Mouse (Mus musculus) induced T-regulatory cell, adult 2 months (primary cell): ENCODE measurements around the gene Calcoco2.
"Not testable (repeated sequence)": the region's sequence is repeated elsewhere in the genome, so short reads cannot be mapped to it uniquely, and the experiment has no call there.

ENCODE experiments used
- DNase-seq: peaks from one replicate; pipeline ENCODE4 v3.0.0-alpha.2; 2012; ENCODE audit warnings: low read depth

Calcoco2 gene

GRCm38 (mm10) chr11:96111751-96112150 is at the start of gene Calcoco2:
Gene Calcoco2, minus strand, starts transcription at chr11:96111964.
- no peak for DNase-seq

DNA sequence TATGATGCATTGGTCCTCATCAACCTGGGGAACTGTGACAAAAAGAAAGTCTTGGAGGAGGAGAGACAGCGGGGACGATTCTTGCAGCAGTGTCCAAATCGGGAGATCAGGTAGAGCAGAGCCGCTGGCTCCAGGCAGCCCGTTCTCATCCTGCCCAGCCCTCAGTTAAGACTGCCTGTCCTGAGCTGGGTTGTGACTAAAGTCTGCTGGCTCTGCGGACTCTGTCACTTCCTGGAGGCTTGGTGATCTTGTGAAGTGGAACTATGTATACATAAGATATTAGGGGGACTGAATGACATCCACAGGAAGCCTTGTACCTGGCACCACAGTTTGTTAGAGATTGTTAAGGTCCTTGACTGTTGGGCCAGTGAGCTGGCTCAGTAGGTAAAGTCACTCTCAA is 35.7 kb upstream of the Calcoco2 start:
- DNase-seq = no peak

GRCm38 (mm10) chr11:96145622-96146270 is 34.0 kb upstream of the Calcoco2 start:
- DNase-seq = peak; percentile 73

DNA sequence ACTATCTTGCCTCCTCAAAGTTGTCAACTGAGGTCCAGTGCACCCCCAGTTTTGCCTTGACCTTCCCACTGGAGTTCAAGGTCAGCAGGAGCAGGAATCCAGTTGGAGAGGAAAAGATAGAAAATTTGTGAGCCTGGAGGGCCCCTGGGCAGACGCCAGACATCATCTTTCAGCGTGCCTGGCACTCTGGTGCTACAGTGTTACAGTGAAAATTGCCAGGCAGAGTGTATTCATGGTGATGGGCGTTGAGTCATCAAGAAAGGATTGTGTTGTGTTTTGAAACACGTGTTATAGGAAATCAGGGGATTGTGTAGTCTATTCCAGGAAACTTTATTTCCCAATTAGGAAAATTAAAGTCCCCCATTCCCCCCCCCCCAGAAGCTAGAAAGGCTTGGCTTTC is 32.0 kb upstream of the Calcoco2 start:
- DNase-seq = no peak

DNA sequence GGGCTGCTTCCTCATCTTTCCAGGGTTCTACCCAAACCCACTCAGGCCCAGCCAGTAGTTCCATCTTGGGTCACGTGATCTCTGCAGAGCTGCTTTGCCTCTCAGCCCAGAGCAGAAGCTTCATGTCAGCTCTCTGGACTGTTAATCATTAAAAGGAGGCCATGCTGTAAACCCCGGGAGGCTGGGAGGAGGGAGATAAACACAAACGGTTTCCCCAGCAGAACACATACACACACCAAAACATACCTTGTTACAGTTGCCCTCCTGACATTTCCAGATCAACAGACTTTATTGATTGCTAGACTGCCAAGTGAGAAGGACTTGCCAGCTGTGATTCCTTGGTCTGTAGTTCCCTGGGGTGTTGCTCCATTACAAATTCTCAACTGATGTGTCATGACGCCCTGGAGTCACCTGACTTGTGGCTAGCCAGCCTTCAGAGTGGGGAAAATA is 29.0 kb upstream of the Calcoco2 start:
- no peak for DNase-seq

GRCm38 (mm10) chr11:96135847-96136246 is 24.1 kb upstream of the Calcoco2 start:
- no peak for DNase-seq

- DNase-seq = peak; percentile 51
These were observed 21.6 kb upstream of the Calcoco2 start, which contains the start of gene Ttll6 for GRCm38 (mm10) chr11:96133239-96133865. Gene Ttll6, plus strand, starts transcription at chr11:96133786.

- no peak for DNase-seq
These were observed 18.8 kb upstream of the Calcoco2 start for GRCm38 (mm10) chr11:96130606-96131005.

DNA sequence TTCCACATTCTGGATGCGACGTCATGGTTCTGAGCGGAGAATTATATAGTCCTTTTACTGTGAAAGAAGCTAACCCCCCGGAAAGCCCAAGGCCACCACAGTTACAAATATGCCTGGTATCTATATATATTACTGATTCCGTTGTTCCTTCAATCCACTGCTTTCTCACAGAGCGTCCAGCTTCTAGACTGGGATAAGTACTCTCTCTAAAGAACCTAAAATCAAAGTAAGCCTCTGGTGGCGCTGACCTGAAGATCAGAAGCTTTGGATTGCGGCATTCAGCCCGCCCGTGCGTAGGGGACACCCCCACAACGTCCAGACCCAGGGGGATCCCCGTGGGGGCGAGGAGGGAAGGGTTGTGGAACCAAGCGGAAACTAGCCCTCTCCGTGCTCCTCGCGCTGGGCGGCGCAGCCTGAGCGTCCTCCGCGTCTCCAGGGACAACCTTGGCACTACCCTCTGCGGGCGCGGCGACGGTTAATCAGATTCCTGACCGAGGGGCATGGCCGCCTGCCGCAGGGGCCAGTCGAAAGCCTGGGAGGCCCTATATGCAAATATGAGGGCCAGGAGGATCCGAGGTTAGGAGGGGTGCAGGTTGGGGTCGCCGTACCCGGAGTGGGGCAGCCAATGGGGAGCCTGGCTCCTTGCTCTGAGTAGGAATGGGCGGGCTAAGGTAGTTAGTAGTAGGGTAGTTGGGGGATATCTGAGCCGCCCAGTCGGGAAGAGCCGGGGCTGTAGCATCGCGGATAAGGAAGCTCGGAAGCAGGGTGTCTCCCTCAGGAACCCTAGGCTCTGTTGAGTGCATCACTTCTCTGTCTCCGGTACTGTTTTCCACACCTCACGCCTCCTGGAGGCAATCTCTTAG is 12.5 kb upstream of the Calcoco2 start:
- DNase-seq = peak; percentile 11

DNA sequence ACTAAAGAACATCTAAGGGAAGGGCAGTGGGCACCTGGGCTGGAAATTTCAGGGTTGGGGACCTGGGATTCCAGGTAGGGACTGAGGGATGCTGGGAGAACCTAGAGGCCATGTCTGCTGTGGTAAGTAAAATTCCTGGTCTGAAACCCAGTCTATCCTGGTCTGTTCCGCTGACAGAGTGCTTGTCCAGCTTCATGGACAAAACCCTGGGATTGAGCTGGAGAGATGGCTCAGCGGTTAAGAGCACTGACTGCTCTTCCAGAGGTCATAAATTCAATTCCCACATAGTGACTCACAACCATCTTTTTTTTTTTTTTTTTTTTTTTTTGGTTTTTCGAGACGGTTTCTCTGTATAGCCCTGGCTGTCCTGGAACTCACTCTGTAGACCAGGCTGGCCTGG is 11.0 kb upstream of the Calcoco2 start:
- DNase-seq = not testable (repeated sequence)

GRCm38 (mm10) chr11:96119401-96119800 is 7.6 kb upstream of the Calcoco2 start:
- DNase-seq = no peak

DNA sequence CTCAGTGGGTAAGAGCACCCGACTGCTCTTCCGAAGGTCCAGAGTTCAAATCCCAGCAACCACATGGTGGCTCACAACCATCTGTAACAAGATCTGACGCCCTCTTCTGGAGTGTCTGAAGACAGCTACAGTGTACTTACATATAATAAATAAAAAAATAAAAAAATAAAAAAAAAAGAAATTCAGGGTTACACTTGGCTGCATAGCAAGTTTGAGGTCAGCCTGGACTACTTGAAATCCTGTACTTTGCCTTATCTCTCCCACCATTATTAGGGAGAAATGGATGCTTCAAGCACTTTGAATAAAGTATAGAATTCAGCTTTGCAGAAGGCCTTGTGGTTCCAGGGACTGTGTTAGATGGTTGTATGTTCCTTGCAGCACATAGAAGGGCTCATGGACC is 5.2 kb upstream of the Calcoco2 start:
- DNase-seq = not testable (repeated sequence)

- no peak for DNase-seq
These were observed 4.4 kb upstream of the Calcoco2 start for GRCm38 (mm10) chr11:96116116-96116515.

- DNase-seq = no peak
These were observed 3.7 kb upstream of the Calcoco2 start for GRCm38 (mm10) chr11:96115416-96115815.

DNA sequence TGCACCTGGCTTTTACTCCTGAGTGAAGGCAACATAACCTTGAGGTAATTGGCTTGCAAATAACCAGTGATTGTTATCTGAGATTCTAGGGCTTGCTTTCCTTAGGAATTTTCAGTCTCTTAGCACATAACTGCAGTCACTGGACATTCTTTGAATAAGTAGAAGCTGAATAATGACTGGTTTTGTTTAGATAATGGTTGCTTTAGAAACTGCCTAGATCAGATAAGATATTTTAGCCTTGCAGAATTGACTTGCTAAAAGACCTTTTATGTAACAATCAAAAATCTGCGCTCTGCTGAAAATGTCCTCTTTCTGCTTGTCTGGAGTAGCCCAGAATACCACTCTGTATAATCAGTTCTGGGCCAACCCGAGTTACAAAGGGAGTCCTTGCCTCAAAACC is 2.3 kb upstream of the Calcoco2 start:
- no peak for DNase-seq

DNA sequence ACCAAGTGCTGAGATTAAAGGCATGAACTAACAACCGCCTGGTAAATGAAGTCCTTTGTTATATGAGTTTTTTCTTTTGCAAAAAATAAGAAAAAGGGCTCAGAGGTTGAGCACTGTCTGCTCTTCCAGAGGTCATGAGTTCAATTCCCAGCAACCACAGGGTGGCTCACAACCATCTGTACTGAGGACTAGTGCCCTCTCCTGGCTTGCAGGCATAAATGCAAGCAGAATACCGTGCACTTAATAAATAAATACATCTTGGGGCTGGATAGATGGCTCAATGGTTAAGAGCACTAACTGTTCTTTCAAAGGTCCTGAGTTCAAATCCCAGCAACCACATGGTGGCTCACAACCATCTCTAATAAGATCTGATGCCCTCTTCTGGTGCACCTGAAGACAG is 814 bp downstream of the Calcoco2 start:
- peak; percentile 35 for DNase-seq

DNA sequence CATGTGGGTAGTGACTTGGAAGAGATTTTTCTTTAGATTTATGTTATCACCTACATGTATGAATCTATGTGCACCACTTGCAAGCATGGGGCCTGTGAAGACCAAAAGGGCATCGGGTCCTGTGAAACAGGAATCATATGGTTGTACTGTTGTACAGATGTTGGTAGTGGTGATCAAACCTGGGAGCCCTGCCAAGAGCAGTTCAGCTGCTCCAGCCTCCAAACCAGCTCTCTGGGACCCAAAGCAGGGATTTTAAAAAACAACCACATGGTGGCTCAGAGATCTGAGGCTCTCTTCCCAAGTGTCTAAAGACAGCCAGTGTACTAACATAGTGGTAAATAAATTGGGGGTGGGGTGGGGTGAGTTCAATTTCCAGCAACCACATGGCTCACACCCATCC is 3.4 kb downstream of the Calcoco2 start:
- no peak for DNase-seq

DNA sequence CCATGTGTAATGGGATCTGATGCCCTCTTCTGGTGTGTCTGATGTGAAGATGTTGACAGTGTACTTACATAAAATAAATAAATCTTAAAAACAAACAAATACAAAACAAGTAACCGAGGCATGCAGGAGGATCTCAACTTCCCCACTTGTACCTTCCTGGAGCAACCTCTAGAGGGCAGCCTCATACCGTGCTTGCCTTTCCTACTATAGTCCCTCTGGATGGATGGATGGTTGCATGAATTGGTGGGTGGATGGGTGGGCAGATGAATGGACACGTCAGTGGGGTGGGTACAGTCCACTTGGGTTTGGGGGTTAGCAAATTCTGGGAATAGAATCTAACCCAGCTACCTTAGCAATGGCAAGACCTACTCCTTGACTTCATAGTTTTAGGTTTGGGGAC is 18.4 kb downstream of the Calcoco2 start:
- DNase-seq = peak; percentile 73

- DNase-seq = peak; percentile 27
These were observed 19.0 kb downstream of the Calcoco2 start for GRCm38 (mm10) chr11:96092674-96093291.

- peak; percentile 50 for DNase-seq
These were observed 20.7 kb downstream of the Calcoco2 start for GRCm38 (mm10) chr11:96091073-96091472.

- DNase-seq = no peak
These were observed 23.8 kb downstream of the Calcoco2 start for GRCm38 (mm10) chr11:96087981-96088380.

GRCm38 (mm10) chr11:96082682-96083081 is 29.1 kb downstream of the Calcoco2 start:
- no peak for DNase-seq
